Mouse (Mus musculus): ENCODE measurements around the gene Hs2st1. TPM values are rescaled to one million over a fixed set of nuclear protein-coding genes. Genes with fewer than 3 reads are reported as not detected.

The Hs2st1 gene
- total RNA-seq, 2 experiments from 2014 or later = 38.4 to 40.5 TPM

DNA sequence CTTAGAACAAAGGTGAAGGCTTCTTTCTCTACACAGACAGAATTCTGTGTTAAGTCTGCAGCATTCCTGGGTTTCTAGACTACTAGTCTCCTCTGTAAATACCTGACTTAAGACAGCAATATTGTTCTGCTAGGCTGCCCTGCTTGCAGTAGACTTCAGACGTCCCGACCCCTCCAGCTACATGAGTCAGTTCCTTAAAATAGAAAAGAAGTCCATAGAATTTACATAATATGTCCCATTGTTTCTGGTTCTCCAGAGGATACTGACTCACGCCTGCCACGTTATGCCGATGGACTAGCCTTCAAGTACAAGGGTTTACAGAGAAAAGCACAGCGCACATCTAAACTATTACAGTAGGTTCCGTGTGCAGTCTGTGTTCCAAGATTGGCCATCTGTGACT lies 34.2 kb upstream of the Hs2st1 start:
- TF ChIP-seq CTCF (conservative IDR thresholded peaks at IDR 0.05) = no peak
- no peak for DNase-seq (ENCODE audit: low spot score in 2 of 2)
- Histone ChIP-seq H3K4me3 (no peak overlapping the region), H3K27ac (no peak overlapping the region)

DNA sequence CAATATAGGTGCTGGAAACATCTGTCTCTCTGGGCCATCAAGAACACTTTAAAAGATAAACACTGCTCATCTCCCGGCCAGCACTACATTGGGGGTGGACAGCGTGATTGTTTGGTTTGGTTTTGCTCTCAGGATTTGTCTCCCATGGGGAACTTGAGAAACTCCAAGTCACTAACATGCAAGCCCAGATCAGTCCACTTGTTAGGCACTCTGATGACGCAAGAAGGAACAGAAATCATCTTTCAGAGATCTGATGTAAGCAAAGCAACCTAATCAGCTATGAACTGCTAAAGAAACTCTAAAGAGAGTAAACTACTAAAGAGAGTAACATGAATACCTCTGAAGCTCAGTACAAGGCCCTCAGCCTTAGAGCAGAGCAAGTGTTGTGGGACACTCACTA lies 33.6 kb upstream of the Hs2st1 start:
- DNase-seq (ENCODE audit: low spot score in 2 of 2) = no peak
- Histone ChIP-seq H3K27ac (no peak overlapping the region), H3K4me3 (no peak overlapping the region)
- no peak for TF ChIP-seq CTCF (conservative IDR thresholded peaks at IDR 0.05)

DNA sequence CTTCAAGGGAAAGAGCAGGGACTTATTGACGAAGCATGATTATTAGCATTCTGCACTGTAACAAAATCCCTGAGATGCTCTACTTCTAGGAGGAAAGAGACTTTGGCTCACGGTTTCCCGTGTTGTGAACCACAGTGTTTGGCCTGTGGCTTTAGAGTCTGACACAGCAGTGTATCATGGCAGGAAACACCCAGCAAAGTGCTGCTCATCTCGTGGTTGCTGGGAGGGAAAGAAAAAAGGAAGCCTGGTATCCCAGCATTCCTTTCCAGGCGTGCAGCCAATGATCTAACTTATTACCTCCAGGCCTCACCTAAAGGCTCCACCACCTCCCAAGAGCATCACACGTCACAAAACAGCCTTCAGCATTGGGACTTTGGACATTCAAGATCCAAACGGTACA lies 32.8 kb upstream of the Hs2st1 start:
- Histone ChIP-seq H3K4me3 (no peak overlapping the region), H3K27ac (no peak overlapping the region)
- DNase-seq (ENCODE audit: low spot score in 2 of 2) = no peak
- TF ChIP-seq CTCF (conservative IDR thresholded peaks at IDR 0.05) = no peak

DNA sequence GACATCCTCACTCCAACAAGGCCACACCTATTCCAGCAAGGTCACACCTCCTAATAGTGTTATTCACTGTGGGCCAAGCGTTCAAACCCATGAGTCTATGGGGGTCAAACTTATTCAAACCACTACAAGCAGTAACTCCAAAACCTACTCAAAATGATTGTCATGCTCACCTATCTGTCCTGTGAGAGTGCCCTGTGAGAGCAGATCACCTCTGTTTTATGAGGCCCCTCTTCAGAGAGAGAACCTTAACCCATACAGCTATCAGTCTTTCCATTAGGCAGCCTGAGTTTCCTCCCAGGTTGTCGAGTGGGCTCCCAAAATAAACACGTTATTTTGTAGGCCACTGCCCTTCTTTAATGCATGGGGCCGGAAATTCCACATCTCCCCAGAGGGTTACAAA lies 32.4 kb upstream of the Hs2st1 start:
- no peak for TF ChIP-seq CTCF (conservative IDR thresholded peaks at IDR 0.05)
- DNase-seq (ENCODE audit: low spot score in 2 of 2) = no peak
- no peak overlapping the region for H3K27ac ChIP-seq
- no peak overlapping the region for H3K4me3 ChIP-seq

DNA sequence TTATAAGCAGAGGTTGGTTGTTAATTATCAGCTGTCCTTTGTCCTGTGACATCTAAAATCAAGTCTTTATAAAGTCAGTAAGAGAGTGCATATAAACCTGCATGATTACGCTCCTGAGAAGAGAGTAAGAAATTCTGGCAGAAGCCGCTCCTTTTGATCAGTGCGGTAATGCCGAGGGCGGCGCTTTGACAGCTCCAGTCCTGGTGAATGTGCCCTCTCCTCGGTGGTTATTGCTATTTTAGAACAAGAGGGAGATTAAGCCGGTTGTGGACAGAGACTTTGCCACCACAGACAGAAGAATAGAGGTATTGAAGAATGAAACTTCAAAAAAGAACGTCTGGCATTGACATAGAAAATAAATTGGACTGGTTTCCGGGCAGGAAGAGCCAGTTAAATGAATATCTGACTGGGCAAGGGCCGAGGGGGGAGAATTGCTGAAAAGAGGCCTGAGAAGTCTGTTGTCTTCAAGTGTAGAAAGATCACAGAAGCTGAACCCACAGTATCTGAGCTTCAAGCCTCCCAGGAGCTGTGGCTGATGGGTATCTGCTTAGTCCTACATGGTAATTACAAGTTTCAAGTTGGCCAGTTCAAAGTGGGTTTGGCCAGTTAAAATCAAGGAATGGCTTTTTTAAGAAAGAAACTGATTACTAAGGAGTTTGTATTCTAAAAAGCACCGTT lies 27.9 kb upstream of the Hs2st1 start:
- Histone ChIP-seq H3K27ac (peak overlapping the region; percentile 49; the same call in 1 of the 2 replicates), H3K4me3 (no peak overlapping the region)
- TF ChIP-seq CTCF (conservative IDR thresholded peaks at IDR 0.05) = no peak
- no peak for DNase-seq (ENCODE audit: low spot score in 2 of 2)

DNA sequence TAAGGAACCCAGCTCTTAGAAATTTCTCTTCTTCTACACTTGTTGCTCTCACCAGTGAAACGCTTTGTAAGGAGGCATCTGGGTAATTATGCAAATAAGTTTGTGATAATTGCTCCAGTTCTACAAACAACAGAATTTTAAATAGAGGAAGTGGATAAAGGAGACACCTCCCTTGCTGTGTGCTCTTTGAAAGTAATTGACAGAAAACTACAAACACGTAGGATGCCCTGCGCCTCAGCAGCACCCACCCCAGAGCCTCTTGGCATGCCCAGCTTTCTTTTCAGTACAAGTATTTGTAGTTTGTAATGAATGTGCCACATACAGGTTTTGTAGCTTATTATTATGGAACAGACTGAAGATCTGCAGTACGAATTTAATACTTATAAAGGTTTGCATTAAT lies 27.1 kb upstream of the Hs2st1 start:
- no peak for TF ChIP-seq CTCF (conservative IDR thresholded peaks at IDR 0.05)
- H3K27ac ChIP-seq = peak overlapping the region; percentile 49
- no peak for DNase-seq (ENCODE audit: low spot score in 2 of 2)

DNA sequence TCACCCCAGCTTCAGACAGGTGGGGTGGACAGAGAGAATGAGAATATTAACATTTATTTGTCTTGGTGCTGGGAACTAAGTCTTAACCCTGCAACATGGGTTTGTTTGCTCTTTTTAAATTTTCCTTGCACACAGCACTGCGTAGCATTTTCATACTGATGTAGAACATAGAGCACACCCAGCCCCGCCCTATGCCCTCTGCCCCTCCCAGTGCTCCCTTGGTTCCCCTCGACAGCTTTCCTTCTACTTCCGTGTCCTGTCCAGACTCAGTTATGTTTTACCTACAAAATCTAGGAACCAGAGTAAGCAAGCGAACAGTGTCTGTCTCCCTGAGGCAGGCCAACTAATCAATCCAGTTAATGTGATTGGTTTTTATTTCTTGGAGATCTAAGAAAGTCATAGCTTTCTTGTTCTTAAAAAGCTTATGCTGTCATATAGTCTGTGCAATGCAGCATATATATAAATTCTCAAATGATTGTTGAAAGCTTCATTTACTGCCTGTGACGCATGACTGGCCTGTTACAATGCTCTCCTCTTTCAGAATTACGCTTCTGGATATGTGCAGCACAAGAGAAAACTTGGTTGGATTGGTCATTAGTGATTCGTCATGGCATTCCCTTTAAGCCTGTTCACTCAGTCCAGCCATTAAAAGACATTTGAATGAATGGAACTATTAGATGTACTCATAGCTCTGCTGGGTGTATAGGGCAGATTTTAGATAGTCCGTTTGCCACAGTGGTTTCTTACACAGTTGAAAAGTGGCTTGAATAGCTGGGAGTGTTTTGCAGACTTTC lies 23.2 kb upstream of the Hs2st1 start:
- no peak for DNase-seq (ENCODE audit: low spot score in 2 of 2)
- Histone ChIP-seq H3K27ac (no peak overlapping the region), H3K4me3 (no peak overlapping the region)
- no peak for TF ChIP-seq CTCF (conservative IDR thresholded peaks at IDR 0.05)

More for the DNA sequence above, 27.1 kb upstream of the Hs2st1 start:
- no peak overlapping the region for H3K4me3 ChIP-seq

DNA sequence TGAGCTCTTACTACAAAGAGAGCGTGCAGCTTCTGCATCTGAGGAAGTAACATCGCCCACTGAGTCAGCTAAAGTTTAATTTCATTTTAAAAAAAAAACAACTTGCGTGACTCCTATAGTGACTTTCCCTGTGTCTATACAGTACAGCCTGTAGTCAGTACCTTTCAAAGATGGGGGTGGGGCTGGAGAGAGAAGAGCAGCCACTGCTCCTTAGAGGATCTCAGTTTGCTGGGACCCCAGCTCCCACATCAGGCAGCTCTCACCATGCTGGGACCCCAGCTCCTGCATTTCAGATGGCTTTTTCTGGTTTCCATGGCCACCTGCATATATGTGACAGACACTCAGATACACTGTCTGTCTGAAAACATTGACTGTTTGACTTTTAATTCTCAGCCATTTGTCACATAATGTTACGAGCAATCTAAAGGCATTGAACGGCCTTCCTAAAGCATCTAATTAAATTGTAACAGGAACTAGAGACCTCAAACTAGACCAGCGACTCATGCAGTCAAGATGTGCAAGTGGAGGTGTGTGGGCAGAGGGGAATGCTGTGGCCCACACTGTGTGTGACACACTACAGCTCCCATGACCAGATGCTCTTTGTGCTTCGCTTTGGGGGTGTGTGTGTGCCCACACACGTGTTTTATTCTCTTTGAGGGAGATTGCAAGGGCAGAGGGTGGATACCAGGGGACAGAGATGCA lies 19.4 kb upstream of the Hs2st1 start:
- no peak for DNase-seq (ENCODE audit: low spot score in 2 of 2)
- H3K27ac ChIP-seq = no peak overlapping the region
- no peak for TF ChIP-seq CTCF (conservative IDR thresholded peaks at IDR 0.05)
- H3K4me3 ChIP-seq = no peak overlapping the region

DNA sequence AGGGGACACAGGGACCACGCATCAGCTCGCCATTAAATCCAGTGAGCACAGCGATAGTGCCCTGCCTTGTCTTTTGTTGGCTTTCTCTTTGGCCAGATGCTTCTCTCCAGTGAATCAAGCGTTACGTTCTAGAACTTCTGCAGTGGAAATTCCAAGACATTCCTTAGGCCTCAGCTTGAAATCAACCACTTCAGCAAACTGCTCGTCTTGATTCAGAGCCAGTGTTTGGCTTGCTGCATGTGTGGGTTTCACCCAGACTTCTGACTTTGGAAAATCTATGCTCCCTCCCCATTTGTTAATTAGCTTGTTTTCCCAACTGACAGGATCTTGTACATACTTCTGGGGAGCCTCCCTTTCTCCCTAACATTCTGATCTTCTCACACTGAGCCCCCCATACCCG lies 16.8 kb upstream of the Hs2st1 start:
- TF ChIP-seq CTCF (conservative IDR thresholded peaks at IDR 0.05) = no peak
- peak overlapping the region; percentile 47 for H3K27ac ChIP-seq
- no peak overlapping the region for H3K4me3 ChIP-seq
- no peak for DNase-seq (ENCODE audit: low spot score in 2 of 2)

DNA sequence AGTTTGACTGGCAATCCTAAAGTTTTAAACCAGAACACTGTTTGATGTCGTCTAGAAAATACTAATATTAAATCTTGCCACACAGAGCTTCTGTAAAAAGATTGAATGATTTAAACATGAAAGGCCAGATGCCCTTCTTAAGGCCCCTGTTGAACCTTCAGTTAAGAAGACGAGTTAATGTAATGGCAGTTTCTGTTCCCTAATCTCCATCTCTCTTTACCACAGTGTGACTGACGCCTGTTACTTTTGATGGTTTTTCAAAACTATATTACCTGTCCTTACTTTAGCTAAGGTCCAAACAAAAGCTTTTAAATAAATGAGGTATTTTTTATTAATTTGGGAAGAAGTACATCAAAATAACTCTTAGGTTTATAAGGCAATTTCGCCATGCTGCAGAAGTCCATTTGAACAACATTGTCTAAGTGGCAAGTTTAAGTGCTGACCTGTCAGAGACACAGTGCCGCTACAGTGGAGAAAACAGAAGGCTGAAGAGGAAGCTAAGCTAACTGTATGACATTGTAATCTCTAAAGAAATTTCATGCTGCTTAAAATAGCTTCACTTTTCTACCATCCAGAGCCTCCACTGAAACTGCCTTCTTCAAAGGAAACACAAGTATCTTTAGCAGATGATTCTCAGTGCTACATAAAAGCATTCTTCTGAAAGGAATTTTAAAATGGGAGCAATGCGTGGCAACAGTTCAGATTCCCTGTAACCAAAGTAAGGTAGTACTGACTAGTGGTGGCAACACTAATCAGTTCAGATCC lies 15.0 kb upstream of the Hs2st1 start:
- H3K4me3 ChIP-seq = no peak overlapping the region
- peak overlapping the region; percentile 47 for H3K27ac ChIP-seq
- no peak for DNase-seq (ENCODE audit: low spot score in 2 of 2)
- TF ChIP-seq CTCF (conservative IDR thresholded peaks at IDR 0.05) = no peak

DNA sequence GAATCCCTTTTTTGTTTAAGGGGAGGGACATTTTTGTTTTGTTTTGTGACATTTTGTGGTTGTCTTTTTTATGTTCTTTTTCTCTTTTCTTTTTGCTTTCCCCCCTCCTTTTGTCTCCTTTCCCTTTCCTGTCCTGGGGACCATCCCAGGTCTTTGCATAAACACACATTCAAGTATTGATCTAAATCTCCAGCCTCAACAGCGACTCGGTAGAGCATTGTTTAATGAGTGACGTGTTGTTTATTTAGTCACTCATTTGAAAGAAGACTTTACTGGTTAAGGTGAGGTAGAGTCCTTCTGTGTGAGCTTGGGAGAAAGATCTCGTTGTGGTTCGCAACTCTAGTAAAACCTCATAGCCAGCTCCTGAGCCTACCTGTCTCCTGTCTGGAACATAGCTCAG lies 13.8 kb upstream of the Hs2st1 start:
- no peak overlapping the region for H3K4me3 ChIP-seq
- no peak for TF ChIP-seq CTCF (conservative IDR thresholded peaks at IDR 0.05)
- DNase-seq (ENCODE audit: low spot score in 2 of 2) = no peak
- no peak overlapping the region for H3K27ac ChIP-seq

DNA sequence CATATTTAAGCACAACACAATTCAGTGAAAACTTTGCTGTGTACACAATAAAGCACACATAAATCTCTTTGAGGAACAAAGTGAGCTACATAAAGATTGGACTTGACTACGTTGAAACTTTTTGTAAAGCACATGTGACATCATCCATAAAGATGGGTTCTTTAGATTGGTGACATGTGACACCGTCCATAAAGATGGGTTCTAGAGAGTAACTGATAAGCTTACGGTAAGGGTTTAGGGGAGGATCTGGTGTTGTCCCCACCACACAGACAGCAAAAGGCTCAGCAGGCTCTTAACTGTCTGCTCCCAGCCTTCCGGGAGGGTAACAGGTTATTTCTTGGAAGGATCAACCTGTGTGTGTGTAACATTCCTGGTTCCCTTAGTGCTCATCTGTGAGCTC lies 12.3 kb upstream of the Hs2st1 start:
- H3K27ac ChIP-seq = no peak overlapping the region
- TF ChIP-seq CTCF (conservative IDR thresholded peaks at IDR 0.05) = no peak
- no peak overlapping the region for H3K4me3 ChIP-seq
- DNase-seq (ENCODE audit: low spot score in 2 of 2) = no peak

DNA sequence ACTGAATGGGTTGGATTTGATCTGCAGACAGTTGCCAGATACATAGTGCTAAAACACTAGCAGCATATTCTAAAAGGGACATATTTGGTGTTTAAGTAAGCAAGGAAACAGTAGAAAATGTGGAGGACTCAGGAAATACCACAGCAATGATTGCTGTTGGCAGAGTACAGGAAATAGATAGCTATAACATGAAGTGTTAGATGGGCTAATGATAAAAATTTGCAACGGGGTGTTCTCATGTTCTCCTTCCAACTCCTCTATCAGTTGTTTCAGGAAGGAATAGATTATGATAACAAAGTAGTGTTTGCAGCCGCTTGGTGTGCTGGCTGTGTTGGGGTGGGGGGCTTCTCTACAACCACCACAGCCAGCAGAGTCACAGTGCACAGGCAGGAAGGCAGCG lies 11.9 kb upstream of the Hs2st1 start:
- no peak overlapping the region for H3K4me3 ChIP-seq
- TF ChIP-seq CTCF (conservative IDR thresholded peaks at IDR 0.05) = no peak
- no peak for DNase-seq (ENCODE audit: low spot score in 2 of 2)
- no peak overlapping the region for H3K27ac ChIP-seq
